Mouse (Mus musculus) brain, embryonic 18.5 days (tissue): ENCODE data around the gene Ajuba.

Experiments used
- DNase-seq: peaks from one replicate; pipeline ENCODE4 v3.0.0-alpha.2; 2012; ENCODE audit warnings: low read depth, low spot score

The Ajuba gene

GRCm38 (mm10) chr14:54544703-54545102, 32.7 kb downstream of the Ajuba start:
- no peak for DNase-seq

DNA sequence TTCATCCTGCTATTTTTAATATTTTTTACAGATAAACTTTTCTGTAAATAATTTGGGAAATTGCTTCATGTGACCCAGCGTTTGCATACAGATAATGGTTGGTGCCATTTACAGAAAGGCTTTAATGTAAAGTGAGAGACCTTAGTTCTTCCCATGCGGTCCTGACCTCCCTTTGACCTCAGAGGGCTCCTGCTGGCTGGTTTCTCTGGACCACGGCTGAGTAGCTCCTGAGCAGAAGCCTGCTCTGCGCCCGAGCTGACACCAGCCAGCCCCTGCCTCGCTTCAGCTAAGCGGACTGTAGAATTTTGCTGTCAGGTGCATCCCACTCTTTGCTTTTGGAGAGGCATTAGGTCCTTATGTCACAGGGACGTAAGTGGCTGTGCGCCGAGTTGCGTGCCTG, 36.6 kb downstream of the Ajuba start:
- DNase-seq: no peak

DNA sequence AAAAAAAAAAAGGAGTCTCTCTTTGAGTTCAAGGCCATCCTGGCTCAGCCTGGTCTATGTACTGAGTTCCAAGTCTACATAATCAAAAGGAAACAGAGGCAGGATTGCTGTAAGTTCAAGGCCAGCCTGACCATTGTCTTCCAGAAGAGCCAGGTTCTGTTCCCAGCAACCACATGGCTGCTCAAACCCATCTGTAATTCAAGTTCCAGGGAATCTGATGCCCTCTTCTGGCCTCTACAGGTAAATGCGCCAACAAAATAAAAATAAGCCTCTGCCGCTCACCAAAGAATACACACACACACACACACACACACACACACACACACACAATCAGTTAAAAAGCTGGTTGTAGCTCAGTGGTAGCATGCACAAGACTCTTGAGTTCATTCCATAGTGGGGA, 38.8 kb downstream of the Ajuba start:
- no peak for DNase-seq

DNA sequence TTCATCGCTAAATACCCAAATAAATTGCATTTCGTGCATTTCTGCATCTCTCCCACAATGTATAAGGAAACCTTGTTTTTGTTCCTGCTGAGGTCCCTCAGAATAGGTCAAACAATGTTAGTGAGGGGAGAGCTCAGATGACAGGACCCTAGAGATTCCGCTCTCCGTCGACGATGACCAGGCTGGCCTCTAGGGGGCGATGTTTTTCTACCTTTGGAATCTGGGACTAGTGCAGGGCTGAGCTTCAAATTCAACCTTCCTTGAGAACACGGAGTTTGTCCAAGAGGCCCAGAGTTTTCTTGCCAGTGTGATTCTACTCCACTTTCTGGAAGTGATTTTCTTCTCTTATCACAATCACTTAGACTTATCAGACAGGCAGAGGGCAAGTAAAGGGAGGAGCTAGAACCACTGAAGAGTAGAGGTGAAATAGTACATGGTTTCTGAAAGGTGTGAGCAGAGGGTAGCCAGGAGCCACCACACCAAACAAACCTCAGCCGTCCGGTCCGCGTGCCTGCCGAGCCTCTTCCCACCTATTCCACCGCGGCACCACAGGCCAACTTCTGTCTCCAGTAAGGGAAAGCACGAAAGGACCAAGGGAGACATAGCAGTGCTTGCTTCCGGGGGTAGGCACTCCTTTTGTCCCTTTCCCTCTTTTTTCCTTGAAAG, 48.8 kb downstream of the Ajuba start:
- DNase-seq: no peak

- DNase-seq: no peak
These were observed 49.4 kb downstream of the Ajuba start for GRCm38 (mm10) chr14:54528007-54528393.

DNA sequence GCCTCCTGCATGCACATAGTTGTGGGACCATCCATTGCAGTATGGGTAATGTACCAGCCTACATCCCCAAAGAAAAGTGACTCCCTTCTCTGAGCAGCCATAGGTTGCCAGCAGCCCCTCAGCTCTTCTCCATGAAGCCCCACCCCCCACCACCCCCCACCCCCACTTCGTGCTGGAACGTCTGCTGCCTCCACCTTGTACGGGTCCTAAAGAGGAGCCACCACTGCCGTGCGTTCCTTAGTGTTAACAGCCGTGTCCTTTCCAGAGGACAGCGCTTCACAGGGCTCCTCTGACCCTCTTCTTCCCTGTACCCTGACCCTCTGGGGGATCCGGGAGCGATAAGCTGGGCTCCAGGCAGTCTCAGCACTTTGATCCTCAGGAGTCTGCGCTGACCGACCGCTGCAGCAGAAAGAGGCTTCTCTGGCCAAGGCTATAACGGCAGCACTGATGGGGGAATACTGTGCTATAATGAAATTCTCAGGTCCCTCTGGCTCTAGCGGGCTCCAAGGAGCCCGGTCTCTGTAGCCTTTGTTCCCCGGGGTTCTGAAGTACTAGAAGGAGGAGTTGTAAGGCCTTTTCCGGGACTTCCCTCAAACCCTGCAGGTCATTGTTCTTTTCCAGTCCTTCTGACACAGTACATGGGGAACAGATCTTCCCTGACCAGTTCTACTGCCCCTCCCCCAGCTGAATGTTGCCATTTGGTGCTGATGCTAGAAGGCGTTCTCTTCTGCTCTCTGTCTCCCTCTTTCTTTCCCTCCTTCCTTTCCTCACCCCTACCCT, 49.9 kb downstream of the Ajuba start:
- DNase-seq: no peak

- DNase-seq: no peak
These were observed 53.8 kb downstream of the Ajuba start for GRCm38 (mm10) chr14:54523600-54523999.
